Mouse (Mus musculus): ENCODE results near the gene Aatk. TPM values are rescaled to one million over a fixed set of nuclear protein-coding genes. Genes with fewer than 3 reads are reported as not detected.

The Aatk gene
- polyA plus RNA-seq, 1 experiment from 2014 or later: 1.3 TPM

DNA sequence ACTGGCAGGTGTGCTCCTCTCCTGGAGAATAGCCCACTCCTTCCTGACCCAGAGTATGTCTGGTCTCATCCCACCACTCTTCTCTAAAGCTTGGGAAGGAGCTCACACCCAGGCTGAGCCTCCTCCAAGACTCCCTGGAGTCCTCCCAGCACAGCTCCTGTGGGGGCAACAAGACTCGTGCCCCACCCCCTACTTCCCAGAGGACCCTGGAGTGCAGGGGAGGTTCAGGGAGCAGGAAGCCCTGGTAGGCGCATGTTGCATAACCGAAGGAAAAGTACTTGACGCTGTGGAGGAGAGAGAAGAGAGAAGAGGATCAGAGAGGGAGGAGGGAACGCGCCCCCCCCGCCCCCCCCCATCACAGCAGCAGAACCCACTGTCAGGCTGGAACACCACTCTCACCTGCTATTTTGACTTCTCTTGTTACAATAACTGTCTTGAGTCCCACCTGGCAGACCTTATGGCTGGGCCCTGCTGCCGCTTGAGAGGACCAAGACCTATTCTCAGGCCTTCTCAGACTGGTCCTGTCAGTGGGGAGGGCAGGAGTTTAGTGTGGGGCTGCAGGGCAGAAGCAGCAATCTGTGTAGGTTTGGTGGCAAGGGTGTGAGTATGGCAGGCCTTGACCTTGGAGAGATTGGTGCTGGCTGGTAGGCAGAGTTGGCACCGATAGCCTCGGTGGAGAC lies 56.2 kb downstream of the Aatk start:
- no peak for DNase-seq (ENCODE audit: low spot score, missing footprints)
- H3K9ac ChIP-seq (ENCODE audit: low read length): peak overlapping the region; percentile 4; the same call in 1 of the 2 replicates
- H3K27me3 ChIP-seq (ENCODE audit: control insufficient read depth, insufficient read depth, low read length): no peaks in the 10 kb centered on the region
- WGBS: 56% methylated on average over 10 of the region's 10 CpGs
- H3K4me1 ChIP-seq (ENCODE audit: control insufficient read depth, insufficient read depth, low read length): peaks cover 16% of the 10 kb centered on the region
- H3K27ac ChIP-seq (ENCODE audit: low read depth, low read length): no peak overlapping the region
- no peak overlapping the region for H3K4me3 ChIP-seq (ENCODE audit: low read depth, low read length)
- no peaks in the 10 kb centered on the region; the same call in 1 of the 2 replicates for H3K36me3 ChIP-seq (ENCODE audit: control insufficient read depth, insufficient read depth, low read length)
- no peak overlapping the region; the same call in 1 of the 2 replicates for H3K4me2 ChIP-seq
- H3K9me3 ChIP-seq (ENCODE audit: control insufficient read depth, low read length): no peaks in the 10 kb centered on the region
- ATAC-seq (ENCODE audit: low FRiP score): no peak; the same call in 1 of the 2 replicates

DNA sequence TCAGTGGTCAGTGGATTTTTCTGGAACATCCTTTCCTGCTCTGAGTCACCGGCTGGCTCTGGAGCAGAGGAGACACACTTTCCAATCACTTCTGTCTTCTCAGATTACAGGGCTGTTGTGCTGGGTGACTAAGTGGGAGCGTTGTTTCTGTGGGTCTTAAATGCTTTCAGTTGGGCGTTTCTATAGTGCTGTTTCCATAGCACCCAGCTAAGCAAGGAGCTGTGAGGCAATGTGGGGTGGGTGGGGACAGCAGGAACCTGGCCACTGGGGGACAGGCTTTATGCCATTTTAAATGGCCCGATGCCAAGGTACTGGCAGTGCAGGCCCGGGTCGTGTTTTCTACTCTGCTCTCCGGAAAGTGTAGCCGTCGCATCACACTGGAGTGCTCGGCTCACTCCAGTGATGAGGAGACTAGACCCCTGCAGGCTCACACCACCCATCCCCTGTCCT lies 57.8 kb downstream of the Aatk start:
- WGBS: 42% methylated on average over 10 of the region's 10 CpGs
- Histone ChIP-seq H3K27me3 (ENCODE audit: control insufficient read depth, insufficient read depth, low read length) (no peaks in the 10 kb centered on the region), H3K4me2 (no peak overlapping the region), H3K36me3 (ENCODE audit: control insufficient read depth, insufficient read depth, low read length) (no peaks in the 10 kb centered on the region; the same call in 1 of the 2 replicates), H3K4me3 (ENCODE audit: low read depth, low read length) (no peak overlapping the region), H3K4me1 (ENCODE audit: control insufficient read depth, insufficient read depth, low read length) (peaks cover 16% of the 10 kb centered on the region), H3K9me3 (ENCODE audit: control insufficient read depth, low read length) (no peaks in the 10 kb centered on the region), H3K27ac (ENCODE audit: low read depth, low read length) (no peak overlapping the region; the same call in 1 of the 2 replicates), H3K9ac (ENCODE audit: low read length) (no peak overlapping the region)
- ATAC-seq (ENCODE audit: low FRiP score) (peak; percentile 34; the same call in 1 of the 2 replicates), DNase-seq (ENCODE audit: low spot score, missing footprints) (no peak)

DNA sequence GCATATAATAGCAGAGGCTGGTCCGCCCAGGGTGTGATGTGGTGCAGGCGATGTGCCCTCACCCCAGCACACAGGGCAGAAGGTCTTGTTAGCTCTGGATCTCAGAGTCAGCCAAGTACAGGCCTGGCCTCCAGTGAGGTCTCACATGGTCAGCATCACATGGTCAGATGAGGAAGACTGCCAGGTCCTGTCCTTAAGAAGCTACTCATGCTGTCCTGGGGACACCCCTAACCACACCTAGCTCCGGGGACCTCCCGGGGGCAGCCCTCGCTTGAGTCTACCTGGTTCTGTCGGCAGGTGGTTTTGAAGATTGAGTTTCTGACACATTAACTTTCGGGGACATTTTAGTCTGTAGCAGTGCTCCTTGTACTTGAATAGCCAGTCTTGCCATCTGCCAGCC lies 58.6 kb downstream of the Aatk start:
- Histone ChIP-seq H3K36me3 (ENCODE audit: control insufficient read depth, insufficient read depth, low read length) (no peaks in the 10 kb centered on the region), H3K9ac (ENCODE audit: low read length) (no peak overlapping the region), H3K27ac (ENCODE audit: low read depth, low read length) (no peak overlapping the region; the same call in 1 of the 2 replicates), H3K4me3 (ENCODE audit: low read depth, low read length) (no peak overlapping the region), H3K4me1 (ENCODE audit: control insufficient read depth, insufficient read depth, low read length) (peaks cover 16% of the 10 kb centered on the region), H3K27me3 (ENCODE audit: control insufficient read depth, insufficient read depth, low read length) (no peaks in the 10 kb centered on the region), H3K9me3 (ENCODE audit: control insufficient read depth, low read length) (no peaks in the 10 kb centered on the region), H3K4me2 (no peak overlapping the region)
- ATAC-seq (ENCODE audit: low FRiP score) (no peak), DNase-seq (ENCODE audit: low spot score, missing footprints) (no peak)
- WGBS: 94% methylated on average over 7 of the region's 7 CpGs

DNA sequence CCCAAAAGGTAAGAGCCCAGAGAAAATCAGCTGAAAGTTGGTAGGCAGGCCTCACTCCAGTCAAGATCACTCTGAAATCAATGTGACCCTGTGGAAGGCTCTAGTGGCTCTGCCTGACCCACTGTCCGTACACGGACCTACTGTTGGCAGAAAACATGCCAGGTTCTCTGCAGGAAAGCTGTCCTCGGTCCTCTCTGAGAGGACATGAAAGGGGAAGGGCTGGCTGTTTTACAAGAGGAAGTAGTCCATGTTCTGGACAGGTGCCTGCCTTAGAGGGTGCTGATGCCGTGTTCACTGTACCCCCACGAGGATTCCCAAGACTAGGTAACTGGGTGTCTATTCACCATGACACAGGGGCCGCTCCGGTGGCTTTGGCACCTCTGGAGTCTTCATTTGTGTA lies 59.1 kb downstream of the Aatk start:
- Histone ChIP-seq H3K4me3 (ENCODE audit: low read depth, low read length) (no peak overlapping the region), H3K4me1 (ENCODE audit: control insufficient read depth, insufficient read depth, low read length) (peaks cover 16% of the 10 kb centered on the region), H3K27ac (ENCODE audit: low read depth, low read length) (no peak overlapping the region), H3K9ac (ENCODE audit: low read length) (no peak overlapping the region), H3K4me2 (no peak overlapping the region), H3K9me3 (ENCODE audit: control insufficient read depth, low read length) (no peaks in the 10 kb centered on the region), H3K36me3 (ENCODE audit: control insufficient read depth, insufficient read depth, low read length) (no peaks in the 10 kb centered on the region), H3K27me3 (ENCODE audit: control insufficient read depth, insufficient read depth, low read length) (no peaks in the 10 kb centered on the region)
- 89% methylated on average over 7 of the region's 7 CpGs for WGBS
- ATAC-seq (ENCODE audit: low FRiP score): no peak
- DNase-seq (ENCODE audit: low spot score, missing footprints): no peak

DNA sequence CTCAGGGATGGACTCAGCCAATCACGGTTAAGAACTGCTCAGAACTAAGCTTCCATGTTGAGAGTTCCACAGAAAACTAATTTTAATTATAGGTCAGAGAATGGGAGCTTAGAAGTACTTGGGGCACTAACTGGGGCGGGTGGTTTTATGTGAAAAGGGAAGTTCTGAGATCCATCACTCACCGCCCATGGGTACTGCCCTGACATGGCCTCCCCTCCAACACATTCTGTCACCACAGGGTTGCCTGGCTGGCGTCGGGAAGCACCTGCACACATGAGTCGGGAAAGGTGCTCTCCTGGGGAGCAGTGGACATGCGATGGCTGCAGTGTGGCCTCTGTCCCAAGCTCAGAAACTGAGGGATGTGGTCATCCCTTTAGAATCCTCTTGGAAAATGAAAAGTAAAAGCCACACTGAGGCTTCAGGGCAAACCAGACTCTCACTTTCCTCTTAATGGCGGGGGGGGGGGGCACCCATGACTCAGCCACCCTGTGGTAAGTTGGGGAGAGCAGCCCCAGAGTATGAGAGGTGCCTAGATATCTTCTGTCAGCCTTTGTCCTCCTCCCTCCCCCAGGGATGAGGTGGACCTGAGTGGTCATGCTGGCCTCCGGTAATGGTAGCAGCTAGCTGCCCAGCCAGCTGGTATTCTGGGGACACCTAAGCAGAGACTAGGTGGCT lies 60.1 kb downstream of the Aatk start:
- WGBS: 88% methylated on average over 9 of the region's 9 CpGs
- no peaks in the 10 kb centered on the region for H3K36me3 ChIP-seq (ENCODE audit: control insufficient read depth, insufficient read depth, low read length)
- no peak overlapping the region for H3K9ac ChIP-seq (ENCODE audit: low read length)
- ATAC-seq (ENCODE audit: low FRiP score): no peak
- H3K4me2 ChIP-seq: no peak overlapping the region
- H3K27me3 ChIP-seq (ENCODE audit: control insufficient read depth, insufficient read depth, low read length): no peaks in the 10 kb centered on the region
- H3K9me3 ChIP-seq (ENCODE audit: control insufficient read depth, low read length): no peaks in the 10 kb centered on the region
- no peak for DNase-seq (ENCODE audit: low spot score, missing footprints)
- H3K4me3 ChIP-seq (ENCODE audit: low read depth, low read length): no peak overlapping the region
- H3K27ac ChIP-seq (ENCODE audit: low read depth, low read length): no peak overlapping the region
- peaks cover 16% of the 10 kb centered on the region for H3K4me1 ChIP-seq (ENCODE audit: control insufficient read depth, insufficient read depth, low read length)

DNA sequence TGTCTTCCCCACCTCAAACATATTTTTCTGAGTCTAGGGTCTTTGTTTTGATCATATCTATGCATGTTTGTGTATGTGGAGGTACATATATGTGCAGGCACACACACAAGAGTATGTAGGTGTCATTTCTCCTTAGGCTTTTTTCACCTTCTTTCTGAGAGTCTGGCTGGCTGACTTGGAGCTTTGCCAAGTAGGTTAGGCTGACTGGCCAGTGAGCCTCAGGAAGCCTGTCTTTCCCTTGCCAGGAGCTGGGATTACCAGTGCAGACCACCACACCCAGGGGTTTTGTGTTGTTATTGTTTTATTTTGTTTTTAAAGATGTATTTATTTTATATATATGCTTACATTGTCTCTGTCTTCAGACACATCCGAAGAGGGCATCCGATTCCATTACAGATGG lies 63.8 kb downstream of the Aatk start:
- Histone ChIP-seq H3K36me3 (ENCODE audit: control insufficient read depth, insufficient read depth, low read length) (no peaks in the 10 kb centered on the region), H3K27ac (ENCODE audit: low read depth, low read length) (no peak overlapping the region), H3K27me3 (ENCODE audit: control insufficient read depth, insufficient read depth, low read length) (no peaks in the 10 kb centered on the region), H3K9ac (ENCODE audit: low read length) (no peak overlapping the region), H3K9me3 (ENCODE audit: control insufficient read depth, low read length) (no peaks in the 10 kb centered on the region), H3K4me3 (ENCODE audit: low read depth, low read length) (no peak overlapping the region), H3K4me1 (ENCODE audit: control insufficient read depth, insufficient read depth, low read length) (no peaks in the 10 kb centered on the region), H3K4me2 (no peak overlapping the region)
- DNase-seq (ENCODE audit: low spot score, missing footprints): no peak
- ATAC-seq (ENCODE audit: low FRiP score): no peak
- 89% methylated on average over 2 of the region's 2 CpGs for WGBS

DNA sequence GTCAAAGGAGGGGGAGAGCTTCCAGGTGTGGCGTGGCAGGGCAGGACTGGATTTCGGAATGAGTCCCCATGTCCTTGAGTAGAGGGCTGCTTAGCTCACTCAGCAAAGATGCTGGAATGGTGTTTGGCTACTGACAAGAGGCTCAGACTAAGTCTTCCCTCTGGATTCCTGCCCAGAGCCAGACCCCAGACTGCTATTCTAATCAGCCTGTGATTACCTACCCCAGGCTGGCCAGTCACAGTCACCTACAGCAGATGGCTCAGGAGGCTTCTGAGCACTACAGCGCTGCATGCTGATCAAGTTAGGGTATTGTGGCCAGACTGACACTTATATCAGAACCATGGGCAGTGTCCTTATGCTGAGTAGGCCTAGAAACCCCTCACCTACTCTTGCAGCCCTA lies 64.7 kb downstream of the Aatk start:
- no peaks in the 10 kb centered on the region for H3K36me3 ChIP-seq (ENCODE audit: control insufficient read depth, insufficient read depth, low read length)
- H3K9ac ChIP-seq (ENCODE audit: low read length): no peak overlapping the region
- H3K4me1 ChIP-seq (ENCODE audit: control insufficient read depth, insufficient read depth, low read length): no peaks in the 10 kb centered on the region
- DNase-seq (ENCODE audit: low spot score, missing footprints) (no peak), ATAC-seq (ENCODE audit: low FRiP score) (no peak)
- H3K9me3 ChIP-seq (ENCODE audit: control insufficient read depth, low read length): no peaks in the 10 kb centered on the region
- no peak overlapping the region for H3K27ac ChIP-seq (ENCODE audit: low read depth, low read length)
- no peak overlapping the region for H3K4me3 ChIP-seq (ENCODE audit: low read depth, low read length)
- 95% methylated on average over 3 of the region's 3 CpGs for WGBS
- no peak overlapping the region for H3K4me2 ChIP-seq
- H3K27me3 ChIP-seq (ENCODE audit: control insufficient read depth, insufficient read depth, low read length): no peaks in the 10 kb centered on the region

DNA sequence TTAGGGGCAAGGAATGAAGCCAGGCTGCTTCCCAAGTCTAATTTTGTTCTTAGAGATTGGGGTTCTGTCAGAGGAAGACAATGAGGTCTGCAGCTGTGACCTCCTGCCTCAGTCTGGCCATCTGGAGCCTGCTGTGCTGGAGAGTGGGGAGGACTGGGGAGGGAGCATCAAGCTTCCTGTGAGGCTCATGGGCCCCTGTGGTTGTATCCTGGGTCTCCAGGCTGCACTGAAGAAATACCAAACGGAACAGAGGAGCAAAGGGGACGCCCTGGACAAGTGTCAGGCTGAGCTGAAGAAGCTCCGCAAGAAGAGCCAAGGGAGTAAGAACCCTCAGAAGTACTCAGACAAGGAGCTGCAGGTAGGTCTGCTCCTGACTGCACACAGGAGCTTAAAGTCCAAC lies 65.2 kb downstream of the Aatk start:
- Histone ChIP-seq H3K36me3 (ENCODE audit: control insufficient read depth, insufficient read depth, low read length) (no peaks in the 10 kb centered on the region), H3K4me3 (ENCODE audit: low read depth, low read length) (no peak overlapping the region), H3K27ac (ENCODE audit: low read depth, low read length) (no peak overlapping the region), H3K4me2 (no peak overlapping the region), H3K27me3 (ENCODE audit: control insufficient read depth, insufficient read depth, low read length) (no peaks in the 10 kb centered on the region), H3K9me3 (ENCODE audit: control insufficient read depth, low read length) (no peaks in the 10 kb centered on the region), H3K4me1 (ENCODE audit: control insufficient read depth, insufficient read depth, low read length) (no peaks in the 10 kb centered on the region), H3K9ac (ENCODE audit: low read length) (no peak overlapping the region)
- WGBS: 71% methylated on average over 3 of the region's 3 CpGs
- ATAC-seq (ENCODE audit: low FRiP score): no peak
- DNase-seq (ENCODE audit: low spot score, missing footprints): no peak

DNA sequence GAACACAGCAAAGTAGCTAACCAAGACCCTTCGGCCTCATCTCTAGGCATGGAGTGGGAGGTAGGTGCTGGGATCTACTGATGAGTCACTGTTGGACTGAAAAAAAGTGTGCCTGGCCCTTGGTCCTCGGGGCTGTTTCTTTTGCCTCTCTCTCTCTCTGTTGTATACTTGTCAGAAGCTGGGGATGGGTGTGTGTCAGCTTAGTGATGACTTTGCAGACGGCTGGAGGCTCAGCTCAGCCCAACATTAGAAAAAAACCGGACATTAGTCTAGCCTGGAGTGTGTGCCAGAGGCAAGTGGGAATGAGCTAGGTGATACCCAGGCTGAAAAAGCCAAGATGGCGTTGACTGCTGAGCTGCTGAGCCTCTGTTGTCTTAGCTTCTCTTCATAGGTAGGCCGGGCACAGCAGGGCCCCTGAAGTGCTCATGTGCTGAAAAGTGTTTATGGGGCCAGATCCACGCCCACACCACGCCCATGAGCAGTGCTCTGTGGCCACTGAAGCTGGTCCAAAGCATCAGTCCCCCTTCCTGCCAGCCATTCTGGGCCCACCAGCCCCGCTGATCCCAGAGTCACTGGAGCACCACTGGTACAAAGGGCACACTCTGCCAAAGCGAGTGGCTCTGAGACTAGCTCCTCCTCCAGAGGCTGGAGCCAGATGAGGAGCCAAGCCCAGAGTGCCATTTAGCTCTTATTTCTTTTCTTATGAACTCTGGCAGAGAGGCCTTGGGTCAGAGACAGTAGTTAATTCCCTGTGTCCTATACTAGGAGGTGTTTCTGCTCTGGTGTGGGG lies 67.2 kb downstream of the Aatk start:
- 81% methylated on average over 10 of the region's 10 CpGs for WGBS
- no peak overlapping the region for H3K4me2 ChIP-seq
- no peak overlapping the region for H3K27ac ChIP-seq (ENCODE audit: low read depth, low read length)
- no peaks in the 10 kb centered on the region for H3K9me3 ChIP-seq (ENCODE audit: control insufficient read depth, low read length)
- no peaks in the 10 kb centered on the region for H3K4me1 ChIP-seq (ENCODE audit: control insufficient read depth, insufficient read depth, low read length)
- no peak overlapping the region for H3K4me3 ChIP-seq (ENCODE audit: low read depth, low read length)
- H3K9ac ChIP-seq (ENCODE audit: low read length): no peak overlapping the region
- peaks cover under 1% of the 10 kb centered on the region; the same call in 1 of the 2 replicates for H3K36me3 ChIP-seq (ENCODE audit: control insufficient read depth, insufficient read depth, low read length)
- H3K27me3 ChIP-seq (ENCODE audit: control insufficient read depth, insufficient read depth, low read length): no peaks in the 10 kb centered on the region
- ATAC-seq (ENCODE audit: low FRiP score): no peak
- DNase-seq (ENCODE audit: low spot score, missing footprints): no peak
